Comparison of ENCODE assay signal across 7 mouse cellular contexts in genomic region chr11:53521120-53521820, GRCm38 (mm10). TPM values are rescaled to one million over a fixed set of nuclear protein-coding genes. Genes with fewer than 3 reads are reported as not detected.
DNase-seq lines count a peak whose midpoint lies in the region; ATAC-seq lines count a peak whose summit lies in the region.

No protein-coding gene starts in this region.

- H3K4me3 ChIP-seq in embryonic facial prominence, embryonic 11.5 days (ENCODE audit: low read depth, low read length) = no peak overlapping the region
- peak overlapping the region; percentile 78 for H3K4me3 ChIP-seq in hindbrain, embryonic 14.5 days (replicated peaks; ENCODE audit: low read length)
- H3K4me3 ChIP-seq in midbrain, embryonic 11.5 days (ENCODE audit: low read depth, low read length) = peak overlapping the region; percentile 7; the same call in 1 of the 2 replicates

- H3K4me2 ChIP-seq in embryonic facial prominence, embryonic 11.5 days (ENCODE audit: low read depth, low read length) = peak overlapping the region; percentile 75; the same call in 1 of the 2 replicates
- peak overlapping the region; percentile 57 for H3K4me2 ChIP-seq in hindbrain, embryonic 14.5 days (replicated peaks)
- H3K4me2 ChIP-seq in midbrain, embryonic 11.5 days = peak overlapping the region; percentile 77

- 0 out of 2 replicates have a peak, but pooled peaks cover 2% of the 10 kb centered on the region for H3K27me3 ChIP-seq in embryonic facial prominence, embryonic 11.5 days (ENCODE audit: control insufficient read depth, insufficient read depth, low read length)
- H3K27me3 ChIP-seq in hindbrain, embryonic 14.5 days (ENCODE audit: control insufficient read depth, insufficient read depth, low read length) = peaks cover 9% of the 10 kb centered on the region; the same call in 1 of the 2 replicates
- H3K27me3 ChIP-seq in midbrain, embryonic 11.5 days (ENCODE audit: control insufficient read depth, insufficient read depth, low read length) = peaks cover 7% of the 10 kb centered on the region; the same call in 1 of the 2 replicates

- ATAC-seq in embryonic facial prominence, embryonic 11.5 days (replicated peaks; ENCODE audit: insufficient number of reproducible peaks, low FRiP score, low TSS enrichment, low read depth) = no peak
- no peak for ATAC-seq in hindbrain, embryonic 14.5 days (ENCODE audit: low FRiP score)
- ATAC-seq in midbrain, embryonic 11.5 days (ENCODE audit: low FRiP score) = no peak

- no peak overlapping the region for H3K27ac ChIP-seq in embryonic facial prominence, embryonic 11.5 days (replicated peaks; ENCODE audit: low read depth, low read length)
- no peak overlapping the region for H3K27ac ChIP-seq in hindbrain, embryonic 14.5 days
- no peak overlapping the region for H3K27ac ChIP-seq in midbrain, embryonic 11.5 days (ENCODE audit: low read depth, low read length)

- no peaks in the 10 kb centered on the region for H3K36me3 ChIP-seq in embryonic facial prominence, embryonic 11.5 days (replicated peaks; ENCODE audit: control insufficient read depth, insufficient read depth, low read depth, low read length)
- no peaks in the 10 kb centered on the region for H3K36me3 ChIP-seq in hindbrain, embryonic 14.5 days (replicated peaks; ENCODE audit: control insufficient read depth, insufficient read depth)
- H3K36me3 ChIP-seq in midbrain, embryonic 11.5 days (ENCODE audit: control insufficient read depth, insufficient read depth, low read length) = no peaks in the 10 kb centered on the region

- 61% methylated on average over 16 of the region's 16 CpGs for WGBS in embryonic facial prominence, embryonic 11.5 days
- 47% methylated on average over 16 of the region's 16 CpGs for WGBS in hindbrain, embryonic 14.5 days
- WGBS in midbrain, embryonic 11.5 days = 55% methylated on average over 16 of the region's 16 CpGs

- DNase-seq in retina, postnatal 1 day = peak; percentile 55
- no peak for DNase-seq in retina, embryonic 14.5 days (ENCODE audit: low spot score)
- DNase-seq in embryonic facial prominence, embryonic 11.5 days (ENCODE audit: low spot score) = no peak
- DNase-seq in hindbrain, embryonic 14.5 days (ENCODE audit: low spot score) = no peak
- no peak for DNase-seq in midbrain, embryonic 11.5 days (ENCODE audit: low spot score, missing footprints)
- no peak for DNase-seq in layer of hippocampus, adult 8-10 months (ENCODE audit: low spot score in 2 of 2)
- DNase-seq in T-cell, adult 2 months (ENCODE audit: low spot score) = no peak

- H3K4me1 ChIP-seq in embryonic facial prominence, embryonic 11.5 days (ENCODE audit: control insufficient read depth, insufficient read depth, low read length) = no peaks in the 10 kb centered on the region; the same call in 1 of the 2 replicates
- peaks cover 11% of the 10 kb centered on the region for H3K4me1 ChIP-seq in hindbrain, embryonic 14.5 days (replicated peaks; ENCODE audit: control insufficient read depth, insufficient read depth, low read length)
- peaks cover 22% of the 10 kb centered on the region for H3K4me1 ChIP-seq in midbrain, embryonic 11.5 days (ENCODE audit: control insufficient read depth, insufficient read depth, low read length)

- H3K9ac ChIP-seq in embryonic facial prominence, embryonic 11.5 days (replicated peaks; ENCODE audit: low read length) = no peak overlapping the region
- H3K9ac ChIP-seq in hindbrain, embryonic 14.5 days = peak overlapping the region; percentile 91
- peak overlapping the region; percentile 26; the same call in 1 of the 2 replicates for H3K9ac ChIP-seq in midbrain, embryonic 11.5 days (ENCODE audit: low read length)

- no peaks in the 10 kb centered on the region for H3K9me3 ChIP-seq in embryonic facial prominence, embryonic 11.5 days (replicated peaks; ENCODE audit: control insufficient read depth, low read length)
- no peaks in the 10 kb centered on the region for H3K9me3 ChIP-seq in hindbrain, embryonic 14.5 days (ENCODE audit: control insufficient read depth, low read length)
- no peaks in the 10 kb centered on the region for H3K9me3 ChIP-seq in midbrain, embryonic 11.5 days (ENCODE audit: control insufficient read depth, low read length)

RNA-seq across cellular contexts. Expression of gene Sept8, which starts 2.2 kb away (rescaled TPM):
- polyA plus RNA-seq in embryonic facial prominence, embryonic 11.5 days (2014; fragmentation: Nextera tagmentation; extraction: Ambion mirVana) = 17.3 and 20.6 TPM in 2 replicates
- 21.6 and 23.7 TPM in 2 replicates for polyA plus RNA-seq in hindbrain, embryonic 14.5 days (2014; fragmentation: Nextera tagmentation; extraction: Ambion mirVana)
- polyA plus RNA-seq in midbrain, embryonic 11.5 days (2014; fragmentation: Nextera tagmentation; extraction: Ambion mirVana) = 11.6 and 14.9 TPM in 2 replicates
- 100 to 1,000 TPM; 248 to 260 (median 255) TPM for total RNA-seq in layer of hippocampus, adult 8-10 months (2022)

RNA-seq across cellular contexts. Expression of gene Sowaha, which starts 41.2 kb away (rescaled TPM):
- polyA plus RNA-seq in embryonic facial prominence, embryonic 11.5 days (2014; fragmentation: Nextera tagmentation; extraction: Ambion mirVana) = 1.5 and 2.3 TPM in 2 replicates
- polyA plus RNA-seq in hindbrain, embryonic 14.5 days (2014; fragmentation: Nextera tagmentation; extraction: Ambion mirVana) = 1.3 and 1.4 TPM in 2 replicates
- polyA plus RNA-seq in midbrain, embryonic 11.5 days (2014; fragmentation: Nextera tagmentation; extraction: Ambion mirVana) = 0.05 and 0.15 TPM in 2 replicates
- total RNA-seq in layer of hippocampus, adult 8-10 months (2022) = 100 to 1,000 TPM in 2 of 4 experiments, 10 to 100 TPM in 2; 91.6 to 119 (median 104) TPM

RNA-seq across cellular contexts. Expression of gene Gm9945, which starts 41.3 kb away (rescaled TPM):
- not detected in 2 replicates for polyA plus RNA-seq in embryonic facial prominence, embryonic 11.5 days (2014; fragmentation: Nextera tagmentation; extraction: Ambion mirVana)
- 0.36 TPM in 1 of 2 replicates, not detected in the other for polyA plus RNA-seq in hindbrain, embryonic 14.5 days (2014; fragmentation: Nextera tagmentation; extraction: Ambion mirVana)
- 0.15 TPM in 1 of 2 replicates, not detected in the other for polyA plus RNA-seq in midbrain, embryonic 11.5 days (2014; fragmentation: Nextera tagmentation; extraction: Ambion mirVana)
- total RNA-seq in layer of hippocampus, adult 8-10 months (2022) = 1 to 10 TPM; 1.8 to 4.9 (median 2.8) TPM

RNA-seq across cellular contexts. Expression of gene Kif3a, which starts 45.9 kb away (rescaled TPM):
- 71.6 and 86.4 TPM in 2 replicates for polyA plus RNA-seq in embryonic facial prominence, embryonic 11.5 days (2014; fragmentation: Nextera tagmentation; extraction: Ambion mirVana)
- 278 and 302 TPM in 2 replicates for polyA plus RNA-seq in hindbrain, embryonic 14.5 days (2014; fragmentation: Nextera tagmentation; extraction: Ambion mirVana)
- polyA plus RNA-seq in midbrain, embryonic 11.5 days (2014; fragmentation: Nextera tagmentation; extraction: Ambion mirVana) = 87.9 and 96.4 TPM in 2 replicates
- 100 to 1,000 TPM; 115 to 156 (median 130) TPM for total RNA-seq in layer of hippocampus, adult 8-10 months (2022)

RNA-seq across cellular contexts. Expression of gene Gm9837, which starts 51.0 kb away (rescaled TPM):
- polyA plus RNA-seq in embryonic facial prominence, embryonic 11.5 days (2014; fragmentation: Nextera tagmentation; extraction: Ambion mirVana) = not detected in 2 replicates
- not detected in 2 replicates for polyA plus RNA-seq in hindbrain, embryonic 14.5 days (2014; fragmentation: Nextera tagmentation; extraction: Ambion mirVana)
- not detected in 2 replicates for polyA plus RNA-seq in midbrain, embryonic 11.5 days (2014; fragmentation: Nextera tagmentation; extraction: Ambion mirVana)
- total RNA-seq in layer of hippocampus, adult 8-10 months (2022) = under 1 TPM in 1 of 4 experiments, not detected in 3; 0.69 TPM
